Mouse (Mus musculus) midbrain, embryonic 11.5 days (tissue): Measurements from ENCODE around the gene Plppr3. TPM values are rescaled to one million over a fixed set of nuclear protein-coding genes. Genes with fewer than 3 reads are reported as not detected.
A peak's percentile ranks its signal among the peaks of the same experiment; 100 is the strongest.

ENCODE experiments used
- ATAC-seq: fragments of 200-750 bp; cut with Nextera tagmentation; 2 replicates; pipeline ENCODE4 v1.8.0; 2017; ENCODE audit warnings: moderate TSS enrichment, moderate library complexity; ENCODE audit not compliant: low FRiP score
- DNase-seq: peaks from one replicate; pipeline ENCODE4 v3.0.0; 2015; ENCODE audit warnings: low spot score; ENCODE audit errors: missing footprints
- H3K27ac ChIP-seq: fragments of 300-500 bp; sonication (generic); 2 replicates; pipeline ENCODE4 v1.5.1; 2014; ENCODE audit warnings: low read depth, low read length
- H3K27me3 ChIP-seq: fragments of 300-500 bp; sonication (generic); 2 replicates; pipeline ENCODE4 v1.6.1; 2014; ENCODE audit warnings: mild to moderate bottlenecking, low read length, moderate library complexity, mixed read lengths; ENCODE audit not compliant: control insufficient read depth, insufficient read depth
- H3K36me3 ChIP-seq: fragments of 300-500 bp; sonication (generic); 2 replicates; pipeline ENCODE4 v1.6.1; 2014; ENCODE audit warnings: mild to moderate bottlenecking, low read length, moderate library complexity, mixed read lengths; ENCODE audit not compliant: control insufficient read depth, insufficient read depth
- H3K4me1 ChIP-seq: fragments of 300-500 bp; sonication (generic); 2 replicates; pipeline ENCODE4 v1.6.1; 2014; ENCODE audit warnings: low read length; ENCODE audit not compliant: control insufficient read depth, insufficient read depth
- H3K4me2 ChIP-seq: fragments of 300-500 bp; sonication (generic); 2 replicates; pipeline ENCODE4 v1.6.1; 2014; ENCODE audit warnings: mild to moderate bottlenecking, moderate library complexity
- H3K4me3 ChIP-seq: fragments of 300-500 bp; sonication (generic); 2 replicates; pipeline ENCODE4 v1.5.1; 2014; ENCODE audit warnings: low read depth, low read length
- H3K9ac ChIP-seq: fragments of 300-500 bp; sonication (generic); 2 replicates; pipeline ENCODE4 v1.6.1; 2014; ENCODE audit warnings: low read length
- H3K9me3 ChIP-seq: fragments of 300-500 bp; sonication (generic); 2 replicates; pipeline ENCODE4 v1.6.1; 2016; ENCODE audit warnings: low read length; ENCODE audit not compliant: control insufficient read depth
- WGBS: fragments of 180-500 bp; shearing (Covaris S2); extraction: QIAGEN DNeasy Blood & Tissue Kit; methylation state at CpG from one replicate; pipeline ENCODE4 v1.1.7; 2014; 5-methylcytosine and 5-hydroxymethylcytosine counted together
- polyA plus RNA-seq: library from polyadenylated mRNA; unstranded; fragments of >200 nt; fragmentation: Nextera tagmentation; extraction: Ambion mirVana; gene quantifications from 2 replicates; pipeline ENCODE4 v1.2.1, GENCODE M21; 2014

The Plppr3 gene
- polyA plus RNA-seq, 1 experiment from 2014 or later: 117 TPM

- peaks cover 3% of the 10 kb centered on the region; the same call in 1 of the 2 replicates for H3K4me1 ChIP-seq
- no peaks in the 10 kb centered on the region for H3K27me3 ChIP-seq
- H3K9ac ChIP-seq: no peak overlapping the region
- no peak overlapping the region for H3K4me3 ChIP-seq
- no peaks in the 10 kb centered on the region for H3K9me3 ChIP-seq
- DNase-seq: peak; percentile 89
- no peak overlapping the region for H3K4me2 ChIP-seq
- H3K36me3 ChIP-seq: peaks cover 49% of the 10 kb centered on the region
- H3K27ac ChIP-seq: no peak overlapping the region
- peak; percentile 38 for ATAC-seq
- WGBS: 65% methylated on average over 12 of the region's 12 CpGs
These were observed 9.2 kb downstream of the Plppr3 start for GRCm38 (mm10) chr10:79865189-79865601.

GRCm38 (mm10) chr10:79864351-79865188, 9.9 kb downstream of the Plppr3 start:
- H3K36me3 ChIP-seq: peaks cover 55% of the 10 kb centered on the region
- peak; percentile 28 for ATAC-seq
- no peaks in the 10 kb centered on the region for H3K9me3 ChIP-seq
- H3K4me2 ChIP-seq: no peak overlapping the region
- peak; percentile 89 for DNase-seq
- H3K27ac ChIP-seq: no peak overlapping the region
- 63% methylated on average over 10 of the region's 10 CpGs for WGBS
- H3K9ac ChIP-seq: no peak overlapping the region
- no peak overlapping the region for H3K4me3 ChIP-seq
- no peaks in the 10 kb centered on the region for H3K27me3 ChIP-seq
- peaks cover 3% of the 10 kb centered on the region; the same call in 1 of the 2 replicates for H3K4me1 ChIP-seq

GRCm38 (mm10) chr10:79862925-79863324, 11.5 kb downstream of the Plppr3 start:
- no peak for ATAC-seq
- H3K4me2 ChIP-seq: no peak overlapping the region
- H3K9me3 ChIP-seq: no peaks in the 10 kb centered on the region
- DNase-seq: no peak
- H3K9ac ChIP-seq: no peak overlapping the region
- peaks cover 53% of the 10 kb centered on the region for H3K36me3 ChIP-seq
- no peak overlapping the region for H3K4me3 ChIP-seq
- H3K27me3 ChIP-seq: no peaks in the 10 kb centered on the region
- WGBS: 83% methylated on average over 10 of the region's 10 CpGs
- peaks cover 5% of the 10 kb centered on the region for H3K4me1 ChIP-seq
- H3K27ac ChIP-seq: no peak overlapping the region

- H3K27me3 ChIP-seq: no peaks in the 10 kb centered on the region
- H3K9ac ChIP-seq: no peak overlapping the region
- DNase-seq (no peak), ATAC-seq (no peak)
- H3K9me3 ChIP-seq: no peaks in the 10 kb centered on the region
- H3K36me3 ChIP-seq: peaks cover 57% of the 10 kb centered on the region
- H3K27ac ChIP-seq: no peak overlapping the region
- peaks cover 12% of the 10 kb centered on the region for H3K4me1 ChIP-seq
- no peak overlapping the region for H3K4me3 ChIP-seq
- 89% methylated on average over 23 of the region's 23 CpGs for WGBS
- H3K4me2 ChIP-seq: no peak overlapping the region
These were observed 12.2 kb downstream of the Plppr3 start for GRCm38 (mm10) chr10:79862049-79862788.

- Histone ChIP-seq H3K9ac (no peak overlapping the region), H3K9me3 (no peaks in the 10 kb centered on the region), H3K27me3 (no peaks in the 10 kb centered on the region), H3K4me2 (no peak overlapping the region), H3K4me3 (no peak overlapping the region), H3K4me1 (peaks cover 20% of the 10 kb centered on the region), H3K27ac (no peak overlapping the region), H3K36me3 (peaks cover 55% of the 10 kb centered on the region)
- DNase-seq: no peak
- 85% methylated on average over 25 of the region's 25 CpGs for WGBS
- no peak for ATAC-seq
These were observed 13.0 kb downstream of the Plppr3 start for GRCm38 (mm10) chr10:79861230-79862048.

- no peak overlapping the region for H3K27ac ChIP-seq
- H3K9me3 ChIP-seq: no peaks in the 10 kb centered on the region
- DNase-seq (no peak), ATAC-seq (no peak)
- peaks cover 48% of the 10 kb centered on the region for H3K36me3 ChIP-seq
- no peaks in the 10 kb centered on the region for H3K27me3 ChIP-seq
- H3K4me2 ChIP-seq: no peak overlapping the region
- peaks cover 25% of the 10 kb centered on the region for H3K4me1 ChIP-seq
- no peak overlapping the region for H3K9ac ChIP-seq
- WGBS: 93% methylated on average over 26 of the region's 26 CpGs
- H3K4me3 ChIP-seq: no peak overlapping the region
These were observed 14.1 kb downstream of the Plppr3 start for GRCm38 (mm10) chr10:79860079-79860911.

- DNase-seq (no peak), ATAC-seq (no peak)
- Histone ChIP-seq H3K9me3 (no peaks in the 10 kb centered on the region), H3K4me3 (no peak overlapping the region), H3K27ac (no peak overlapping the region), H3K27me3 (no peaks in the 10 kb centered on the region), H3K4me2 (no peak overlapping the region), H3K9ac (no peak overlapping the region), H3K4me1 (peaks cover 25% of the 10 kb centered on the region), H3K36me3 (peaks cover 46% of the 10 kb centered on the region)
- 92% methylated on average over 11 of the region's 11 CpGs for WGBS
These were observed 15.3 kb downstream of the Plppr3 start for GRCm38 (mm10) chr10:79859116-79859515.

GRCm38 (mm10) chr10:79858416-79859074, 15.9 kb downstream of the Plppr3 start:
- no peaks in the 10 kb centered on the region for H3K27me3 ChIP-seq
- H3K9me3 ChIP-seq: no peaks in the 10 kb centered on the region
- no peak overlapping the region for H3K4me3 ChIP-seq
- ATAC-seq (no peak), DNase-seq (no peak)
- H3K4me1 ChIP-seq: peaks cover 25% of the 10 kb centered on the region
- no peak overlapping the region for H3K4me2 ChIP-seq
- H3K27ac ChIP-seq: no peak overlapping the region
- H3K9ac ChIP-seq: no peak overlapping the region
- peaks cover 46% of the 10 kb centered on the region for H3K36me3 ChIP-seq
- 75% methylated on average over 17 of the region's 17 CpGs for WGBS
